Mouse (Mus musculus) stomach, embryonic 16.5 days (tissue): Measurements from ENCODE around the gene Prkab2. TPM values are rescaled to one million over a fixed set of nuclear protein-coding genes. Genes with fewer than 3 reads are reported as not detected.

Experiments used
- ATAC-seq: fragments of 200-750 bp; cut with Nextera tagmentation; 2 replicates; pipeline ENCODE4 v1.8.0; 2017; ENCODE audit warnings: moderate number of reproducible peaks, moderate TSS enrichment; ENCODE audit not compliant: insufficient read depth, low FRiP score
- H3K27ac ChIP-seq: fragments of 300-500 bp; sonication (generic); 2 replicates; pipeline ENCODE4 v1.5.1; 2014; ENCODE audit warnings: low read length
- H3K27me3 ChIP-seq: fragments of 300-500 bp; sonication (generic); 2 replicates; pipeline ENCODE4 v1.6.1; 2014; ENCODE audit warnings: low read length, control low read depth, mixed read lengths; ENCODE audit not compliant: control insufficient read depth, insufficient read depth
- H3K36me3 ChIP-seq: fragments of 300-500 bp; sonication (generic); 2 replicates; pipeline ENCODE4 v1.6.1; 2014; ENCODE audit warnings: low read length; ENCODE audit not compliant: control insufficient read depth, insufficient read depth
- H3K4me1 ChIP-seq: fragments of 300-500 bp; sonication (generic); 2 replicates; pipeline ENCODE4 v1.6.1; 2014; ENCODE audit warnings: low read length, control low read depth, mixed read lengths; ENCODE audit not compliant: control insufficient read depth, insufficient read depth
- H3K4me2 ChIP-seq: fragments of 300-500 bp; sonication (generic); 2 replicates; pipeline ENCODE4 v1.6.1; 2014; ENCODE audit warnings: low read depth, low read length, mixed read lengths
- H3K4me3 ChIP-seq: fragments of 300-500 bp; sonication (generic); replicated peaks from 2 replicates; pipeline ENCODE4 v1.5.1; 2014; ENCODE audit warnings: mild to moderate bottlenecking, low read length
- H3K9ac ChIP-seq: fragments of 300-500 bp; sonication (generic); 2 replicates; pipeline ENCODE4 v1.6.1; 2014; ENCODE audit warnings: low read length
- H3K9me3 ChIP-seq: fragments of 300-500 bp; sonication (generic); replicated peaks from 2 replicates; pipeline ENCODE4 v1.6.1; 2016; ENCODE audit warnings: low read length, control low read depth; ENCODE audit not compliant: control insufficient read depth
- WGBS: fragments of 180-500 bp; shearing (Covaris S2); extraction: QIAGEN DNeasy Blood & Tissue Kit; methylation state at CpG from one replicate; pipeline ENCODE4 v1.1.7; 2014; 5-methylcytosine and 5-hydroxymethylcytosine counted together
- microRNA-seq: library from miRNA; unstranded; fragments of <30 nt; microRNA quantifications from one replicate; pipeline ENCODE4, GENCODE M21; 2016
- polyA plus RNA-seq: library from polyadenylated mRNA; unstranded; fragments of >200 nt; fragmentation: Nextera tagmentation; extraction: Ambion mirVana; gene quantifications from 2 replicates; pipeline ENCODE4 v1.2.1, GENCODE M21; 2015

Gene Prkab2
- polyA plus RNA-seq, 1 experiment from 2014 or later, result 10.3 TPM

GRCm38 (mm10) chr3:97710881-97711280 is 52.9 kb downstream of the Prkab2 start:
- no peak overlapping the region for H3K9ac ChIP-seq
- ATAC-seq, result no peak
- H3K27ac ChIP-seq, result no peak overlapping the region
- H3K9me3 ChIP-seq, result no peaks in the 10 kb centered on the region
- H3K36me3 ChIP-seq, result no peaks in the 10 kb centered on the region
- no peaks in the 10 kb centered on the region for H3K4me1 ChIP-seq
- no peak overlapping the region for H3K4me3 ChIP-seq
- H3K27me3 ChIP-seq, result no peaks in the 10 kb centered on the region
- WGBS, result 42% methylated on average over 5 of the region's 5 CpGs
- H3K4me2 ChIP-seq, result no peak overlapping the region

DNA sequence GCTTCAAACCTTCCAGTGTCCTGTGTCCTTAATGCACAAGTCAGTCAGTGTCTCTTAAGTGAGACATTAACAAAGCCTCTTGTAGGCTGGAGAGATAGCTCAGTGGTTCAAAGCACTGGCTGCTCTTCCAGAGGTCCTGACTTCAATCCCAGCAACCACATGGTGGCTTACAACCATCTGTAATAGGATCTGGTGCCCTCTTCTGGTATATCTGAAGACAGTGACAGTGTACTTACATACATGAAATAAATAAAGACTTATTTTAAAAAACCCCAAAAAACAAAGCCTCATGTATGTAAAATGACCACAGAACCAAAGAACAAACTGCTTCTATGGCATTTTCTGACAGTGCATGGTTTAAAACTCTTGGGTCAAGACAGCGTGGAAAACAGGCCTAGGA is 57.9 kb downstream of the Prkab2 start:
- no peaks in the 10 kb centered on the region for H3K36me3 ChIP-seq
- H3K4me3 ChIP-seq, result no peak overlapping the region
- H3K4me2 ChIP-seq, result no peak overlapping the region
- no peak overlapping the region for H3K9ac ChIP-seq
- ATAC-seq, result no peak
- H3K4me1 ChIP-seq, result no peaks in the 10 kb centered on the region
- WGBS, result 84% methylated on average over 1 of the region's 1 CpGs
- no peaks in the 10 kb centered on the region for H3K27me3 ChIP-seq
- no peaks in the 10 kb centered on the region for H3K9me3 ChIP-seq
- no peak overlapping the region for H3K27ac ChIP-seq

DNA sequence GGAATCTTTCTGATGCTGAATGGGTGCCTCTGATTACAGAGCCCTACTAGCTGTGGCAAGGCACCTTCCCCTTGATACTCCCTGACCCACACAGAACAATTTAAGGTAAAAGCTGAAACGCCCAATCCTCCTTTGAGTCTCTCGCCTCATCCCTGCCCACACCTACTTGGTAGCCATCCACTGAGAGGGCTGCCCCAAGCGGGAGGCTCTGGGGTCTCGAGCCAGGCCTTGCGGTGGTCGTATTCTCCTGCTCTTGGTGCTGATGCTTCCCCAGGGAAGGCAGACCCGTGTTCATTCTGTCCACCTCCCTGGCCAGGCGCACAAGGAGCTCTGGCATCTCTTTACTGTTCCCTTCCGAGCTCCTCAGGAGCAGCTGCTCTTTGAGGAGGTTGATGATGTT is 61.1 kb downstream of the Prkab2 start:
- Histone ChIP-seq H3K9me3 (0 out of 2 replicates have a peak, but pooled peaks cover 3% of the 10 kb centered on the region), H3K27ac (no peak overlapping the region), H3K4me2 (no peak overlapping the region), H3K4me3 (no peak overlapping the region), H3K9ac (no peak overlapping the region), H3K4me1 (no peaks in the 10 kb centered on the region), H3K36me3 (no peaks in the 10 kb centered on the region), H3K27me3 (no peaks in the 10 kb centered on the region)
- no peak for ATAC-seq
- 82% methylated on average over 9 of the region's 9 CpGs for WGBS

Small RNA genes lying within 50 kb of the gene (microRNA-seq; reads per million reads assigned to microRNA genes)
- not detected for gene Mir7225

Other genes starting within 250 kb of the Prkab2 start
- gene Olfr1402, start 236.2 kb upstream of the Prkab2 start, polyA plus RNA-seq, result not detected in 2 replicates
- gene Chd1l, start 48.0 kb upstream of the Prkab2 start, polyA plus RNA-seq, result 15.8 and 16.2 TPM in 2 replicates
- 9.8 and 10.4 TPM in 2 replicates for gene Fmo5, start 29.4 kb upstream of the Prkab2 start, polyA plus RNA-seq
- not detected in 2 replicates for gene Gm17651, start 16.5 kb downstream of the Prkab2 start, polyA plus RNA-seq
- 27.5 and 31.3 TPM in 2 replicates for gene Pde4dip, start 230.5 kb downstream of the Prkab2 start, polyA plus RNA-seq
- gene Sec22b, start 243.0 kb downstream of the Prkab2 start, polyA plus RNA-seq, result 143 and 147 TPM in 2 replicates